Mouse (Mus musculus) C2C12 (cell line): Measurements from ENCODE around the gene Med4. TPM values are rescaled to one million over a fixed set of nuclear protein-coding genes. Genes with fewer than 3 reads are reported as not detected.

Source experiments
- H3K27me3 ChIP-seq: one replicate; pipeline ENCODE4 v1.6.1; 2011; ENCODE audit not compliant: control insufficient read depth, insufficient read depth, insufficient read length
- H3K36me3 ChIP-seq: one replicate; pipeline ENCODE4 v1.6.1; 2011; ENCODE audit not compliant: control insufficient read depth, insufficient read depth
- H3K4me3 ChIP-seq: one replicate; pipeline ENCODE4 v1.5.1; 2011; ENCODE audit warnings: mild to moderate bottlenecking, control low read depth; ENCODE audit not compliant: poor library complexity, insufficient read depth, severe bottlenecking
- H3K79me2 ChIP-seq: one replicate; pipeline ENCODE4 v1.6.1; 2011; ENCODE audit not compliant: control insufficient read depth, insufficient read depth
- H3K79me3 ChIP-seq: one replicate; pipeline ENCODE4 v1.6.1; 2011; ENCODE audit warnings: low read depth, control low read depth
- H3ac ChIP-seq: one replicate; pipeline ENCODE3; 2011; ENCODE audit warnings: low read depth; ENCODE audit not compliant: control insufficient read depth, insufficient read length
- CEBPB ChIP-seq: IDR thresholded peaks from one replicate; pipeline ENCODE4 v1.6.1; 2011; ENCODE audit warnings: low read depth, mild to moderate bottlenecking, control low read depth, moderate library complexity
- CTCF ChIP-seq: IDR thresholded peaks from one replicate; pipeline ENCODE4 v1.5.1; 2011; ENCODE audit not compliant: control insufficient read depth, insufficient read depth, insufficient read length
- FOSL1 ChIP-seq: IDR thresholded peaks from one replicate; pipeline ENCODE4 v1.8.0; 2011; ENCODE audit warnings: mild to moderate bottlenecking, low read length; ENCODE audit not compliant: poor library complexity, insufficient read depth, severe bottlenecking
- MAX ChIP-seq: IDR thresholded peaks from one replicate; pipeline ENCODE4 v1.6.1; 2011; ENCODE audit warnings: mild to moderate bottlenecking, control low read depth
- MYOD1 ChIP-seq: IDR thresholded peaks from one replicate; pipeline ENCODE4 v1.6.1; 2011; ENCODE audit warnings: low read depth; ENCODE audit not compliant: control insufficient read depth, insufficient read length
- MYOG ChIP-seq: IDR thresholded peaks from one replicate; pipeline ENCODE4 v1.6.1; 2011; ENCODE audit not compliant: control insufficient read depth, insufficient read length; ENCODE audit errors: extremely low read depth
- USF1 ChIP-seq: IDR thresholded peaks from one replicate; pipeline ENCODE4 v1.6.1; 2011; ENCODE audit warnings: low read depth, mild to moderate bottlenecking, control low read depth, moderate library complexity
- polyA plus RNA-seq: library from polyadenylated mRNA; unstranded; fragments of >200 nt; fragmentation: generic; extraction: Trizol; gene quantifications from one replicate; pipeline ENCODE4 v1.2.1, GENCODE M21; 2012; ENCODE audit warnings: missing spikeins

Med4 gene
- polyA plus RNA-seq, 1 experiment, result 31.6 TPM

- no peaks in the 10 kb centered on the region for H3K79me3 ChIP-seq
- H3K79me2 ChIP-seq, result no peaks in the 10 kb centered on the region
- no peak overlapping the region for H3ac ChIP-seq
- H3K4me3 ChIP-seq, result no peak overlapping the region
- no peaks in the 10 kb centered on the region for H3K36me3 ChIP-seq
- no peaks in the 10 kb centered on the region for H3K27me3 ChIP-seq
- no peak for TF ChIP-seq MYOD1
Observed at GRCm38 (mm10) chr14:73503237-73503933, 6.4 kb upstream of the Med4 start.

- Histone ChIP-seq H3K79me3 (peaks cover 12% of the 10 kb centered on the region), H3ac (no peak overlapping the region), H3K4me3 (no peak overlapping the region), H3K79me2 (peaks cover 15% of the 10 kb centered on the region), H3K27me3 (no peaks in the 10 kb centered on the region), H3K36me3 (no peaks in the 10 kb centered on the region)
- no peak for TF ChIP-seq CEBPB
- no peak for TF ChIP-seq FOSL1
- no peak for TF ChIP-seq MYOG
- no peak for TF ChIP-seq MAX
- TF ChIP-seq CTCF, result no peak
- no peak for TF ChIP-seq USF1
- TF ChIP-seq MYOD1, result no peak
Observed at GRCm38 (mm10) chr14:73506283-73506682, 3.5 kb upstream of the Med4 start.

- Histone ChIP-seq H3K27me3 (no peaks in the 10 kb centered on the region), H3ac (no peak overlapping the region), H3K79me2 (peaks cover 24% of the 10 kb centered on the region), H3K4me3 (no peak overlapping the region), H3K36me3 (no peaks in the 10 kb centered on the region), H3K79me3 (peaks cover 13% of the 10 kb centered on the region)
- TF ChIP-seq MAX (no peak), MYOD1 (no peak), FOSL1 (no peak), CEBPB (no peak), USF1 (no peak), MYOG (no peak), CTCF (no peak)
Observed at GRCm38 (mm10) chr14:73507200-73507599, 2.6 kb upstream of the Med4 start.

GRCm38 (mm10) chr14:73507702-73508376, 2.0 kb upstream of the Med4 start:
- H3K27me3 ChIP-seq, result no peaks in the 10 kb centered on the region
- no peak overlapping the region for H3ac ChIP-seq
- H3K36me3 ChIP-seq, result no peaks in the 10 kb centered on the region
- no peak for TF ChIP-seq MAX
- TF ChIP-seq MYOD1, result no peak
- TF ChIP-seq USF1, result no peak
- no peak for TF ChIP-seq FOSL1
- no peak for TF ChIP-seq CTCF
- TF ChIP-seq CEBPB, result no peak
- H3K4me3 ChIP-seq, result no peak overlapping the region
- H3K79me3 ChIP-seq, result peaks cover 18% of the 10 kb centered on the region
- H3K79me2 ChIP-seq, result peaks cover 31% of the 10 kb centered on the region

GRCm38 (mm10) chr14:73508630-73509395, 1.0 kb upstream of the Med4 start:
- Histone ChIP-seq H3ac (no peak overlapping the region), H3K36me3 (peaks cover 3% of the 10 kb centered on the region), H3K4me3 (no peak overlapping the region), H3K79me2 (peaks cover 38% of the 10 kb centered on the region), H3K79me3 (peaks cover 19% of the 10 kb centered on the region), H3K27me3 (no peaks in the 10 kb centered on the region)
- TF ChIP-seq CTCF, result no peak
- TF ChIP-seq CEBPB, result no peak
- no peak for TF ChIP-seq MYOG
- TF ChIP-seq MAX, result no peak
- no peak for TF ChIP-seq MYOD1
- TF ChIP-seq FOSL1, result no peak
- TF ChIP-seq USF1, result no peak
